Mouse (Mus musculus) intestine, embryonic 16.5 days (tissue): ENCODE results near the gene Mocs1. TPM values are rescaled to one million over a fixed set of nuclear protein-coding genes. Genes with fewer than 3 reads are reported as not detected.

Experiments used
- ATAC-seq: fragments of 200-750 bp; cut with Nextera tagmentation; 2 replicates; pipeline ENCODE4 v1.8.0; 2017; ENCODE audit warnings: moderate TSS enrichment, moderate library complexity
- H3K27ac ChIP-seq: fragments of 300-500 bp; sonication (generic); 2 replicates; pipeline ENCODE4 v1.5.1; 2014; ENCODE audit warnings: mild to moderate bottlenecking, low read length
- H3K27me3 ChIP-seq: fragments of 300-500 bp; sonication (generic); replicated peaks from 2 replicates; pipeline ENCODE4 v1.6.1; 2014; ENCODE audit warnings: low read length, control low read depth, mixed read lengths; ENCODE audit not compliant: control insufficient read depth, insufficient read depth
- H3K36me3 ChIP-seq: fragments of 300-500 bp; sonication (generic); 2 replicates; pipeline ENCODE4 v1.6.1; 2014; ENCODE audit warnings: low read length, control low read depth; ENCODE audit not compliant: control insufficient read depth, insufficient read depth
- H3K4me1 ChIP-seq: fragments of 300-500 bp; sonication (generic); 2 replicates; pipeline ENCODE4 v1.6.1; 2014; ENCODE audit warnings: low read length, control low read depth, mixed read lengths; ENCODE audit not compliant: control insufficient read depth, insufficient read depth
- H3K4me2 ChIP-seq: fragments of 300-500 bp; sonication (generic); 2 replicates; pipeline ENCODE4 v1.6.1; 2014; ENCODE audit warnings: low read depth, low read length, control low read depth
- H3K4me3 ChIP-seq: fragments of 300-500 bp; sonication (generic); 2 replicates; pipeline ENCODE4 v1.5.1; 2014; ENCODE audit warnings: mild to moderate bottlenecking, low read length
- H3K9ac ChIP-seq: fragments of 300-500 bp; sonication (generic); 2 replicates; pipeline ENCODE4 v1.6.1; 2014; ENCODE audit warnings: low read depth, low read length
- H3K9me3 ChIP-seq: fragments of 300-500 bp; sonication (generic); 2 replicates; pipeline ENCODE4 v1.6.1; 2016; ENCODE audit warnings: low read length, control low read depth; ENCODE audit not compliant: control insufficient read depth
- WGBS: fragments of 180-500 bp; shearing (Covaris S2); extraction: QIAGEN DNeasy Blood & Tissue Kit; methylation state at CpG from one replicate; pipeline ENCODE4 v1.1.7; 2014; 5-methylcytosine and 5-hydroxymethylcytosine counted together
- polyA plus RNA-seq: library from polyadenylated mRNA; unstranded; fragments of >200 nt; fragmentation: Nextera tagmentation; extraction: Ambion mirVana; gene quantifications from 2 replicates; pipeline ENCODE4 v1.2.1, GENCODE M21; 2015

Mocs1 gene
- polyA plus RNA-seq, 1 experiment from 2014 or later = 11.4 TPM

DNA sequence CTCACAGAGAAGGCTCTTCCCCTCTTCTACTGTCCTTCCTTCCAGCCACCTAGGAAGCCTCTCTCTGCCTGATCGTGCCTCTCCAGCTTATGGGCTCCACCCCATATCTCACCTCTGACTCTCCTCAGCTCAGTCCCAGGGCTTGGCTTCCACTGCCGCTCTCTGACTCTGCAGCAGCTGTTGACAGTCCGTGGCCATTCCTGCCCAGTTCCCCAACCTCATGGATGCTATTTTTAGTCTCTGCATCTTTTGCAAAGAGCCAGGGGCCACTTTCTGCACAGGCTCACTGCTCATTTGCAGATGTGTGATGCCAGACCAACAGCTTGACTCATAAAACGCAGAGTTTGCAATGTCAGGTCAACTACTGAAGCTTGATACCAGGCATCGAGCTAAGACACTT, 60.9 kb downstream of the Mocs1 start:
- no peak for ATAC-seq
- WGBS = 70% methylated on average over 5 of the region's 5 CpGs
- no peaks in the 10 kb centered on the region for H3K36me3 ChIP-seq
- no peaks in the 10 kb centered on the region for H3K9me3 ChIP-seq
- H3K4me1 ChIP-seq = no peaks in the 10 kb centered on the region
- H3K9ac ChIP-seq = no peak overlapping the region
- H3K4me3 ChIP-seq = no peak overlapping the region
- no peak overlapping the region for H3K4me2 ChIP-seq
- no peak overlapping the region for H3K27ac ChIP-seq
- H3K27me3 ChIP-seq = no peaks in the 10 kb centered on the region

DNA sequence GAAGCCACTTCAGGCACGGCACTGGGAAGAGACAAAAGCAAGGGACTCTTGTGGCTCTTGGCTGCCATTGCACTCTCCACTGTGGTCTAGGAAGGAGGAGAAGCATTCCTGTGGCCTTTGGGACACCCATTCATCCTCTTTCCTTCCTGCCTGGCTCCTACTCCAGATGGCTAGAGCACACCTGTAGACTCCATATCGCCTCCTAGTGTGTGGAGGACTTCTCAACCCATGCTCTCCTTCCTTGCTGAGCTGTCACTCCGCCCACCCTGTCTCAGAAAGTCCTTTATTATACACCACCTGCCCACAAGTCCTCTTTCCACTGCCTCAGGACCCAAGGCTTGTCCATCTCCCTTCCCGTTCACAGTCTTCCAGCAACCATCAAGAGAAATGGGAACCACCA, 65.1 kb downstream of the Mocs1 start:
- Histone ChIP-seq H3K36me3 (no peaks in the 10 kb centered on the region), H3K9ac (no peak overlapping the region), H3K4me3 (no peak overlapping the region), H3K27me3 (no peaks in the 10 kb centered on the region), H3K9me3 (no peaks in the 10 kb centered on the region), H3K4me1 (no peaks in the 10 kb centered on the region), H3K27ac (no peak overlapping the region), H3K4me2 (no peak overlapping the region)
- ATAC-seq = no peak
- WGBS = 97% methylated on average over 4 of the region's 4 CpGs

DNA sequence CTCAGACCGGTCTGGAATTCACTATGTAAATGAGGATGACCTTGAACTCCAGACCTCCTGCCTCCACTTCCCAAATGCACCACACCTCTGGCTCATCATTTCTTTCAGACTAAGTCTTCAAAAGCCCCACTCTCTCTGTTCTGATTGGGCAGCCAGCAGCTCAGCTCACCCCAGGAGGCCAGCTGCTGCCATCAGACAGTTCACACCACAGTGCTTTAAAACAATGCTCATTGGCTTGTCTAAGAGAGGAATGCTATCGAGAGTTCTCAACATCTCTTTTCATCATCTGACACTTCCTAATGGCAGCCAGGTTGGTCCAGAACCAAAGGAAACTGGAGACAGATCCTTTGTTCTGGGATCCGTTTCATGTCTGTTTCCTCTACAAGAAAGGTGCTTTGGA, 70.0 kb downstream of the Mocs1 start:
- Histone ChIP-seq H3K4me3 (no peak overlapping the region), H3K36me3 (no peaks in the 10 kb centered on the region), H3K4me1 (no peaks in the 10 kb centered on the region), H3K9me3 (no peaks in the 10 kb centered on the region), H3K9ac (no peak overlapping the region), H3K27me3 (no peaks in the 10 kb centered on the region), H3K4me2 (no peak overlapping the region), H3K27ac (no peak overlapping the region)
- 63% methylated on average over 3 of the region's 3 CpGs for WGBS
- no peak for ATAC-seq

DNA sequence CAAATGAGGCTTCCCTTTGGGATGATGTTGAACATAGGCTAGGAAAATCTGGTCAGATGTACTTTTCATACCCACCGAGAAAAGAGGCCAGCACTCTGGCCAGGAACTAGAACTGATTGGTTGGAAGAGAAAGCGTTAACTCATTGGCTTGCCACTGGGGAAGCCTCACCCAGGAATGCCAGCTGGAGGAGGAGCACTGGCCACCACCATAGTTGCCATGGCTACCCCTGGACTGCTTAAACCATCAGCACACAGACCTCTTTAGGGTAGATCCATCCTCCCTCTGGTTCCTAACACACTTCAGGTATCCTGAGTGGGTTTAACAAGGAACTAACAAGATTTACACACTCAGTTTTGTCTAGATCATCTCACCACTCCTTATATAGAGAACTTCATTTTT, 71.5 kb downstream of the Mocs1 start:
- ATAC-seq = no peak
- no peak overlapping the region for H3K27ac ChIP-seq

DNA sequence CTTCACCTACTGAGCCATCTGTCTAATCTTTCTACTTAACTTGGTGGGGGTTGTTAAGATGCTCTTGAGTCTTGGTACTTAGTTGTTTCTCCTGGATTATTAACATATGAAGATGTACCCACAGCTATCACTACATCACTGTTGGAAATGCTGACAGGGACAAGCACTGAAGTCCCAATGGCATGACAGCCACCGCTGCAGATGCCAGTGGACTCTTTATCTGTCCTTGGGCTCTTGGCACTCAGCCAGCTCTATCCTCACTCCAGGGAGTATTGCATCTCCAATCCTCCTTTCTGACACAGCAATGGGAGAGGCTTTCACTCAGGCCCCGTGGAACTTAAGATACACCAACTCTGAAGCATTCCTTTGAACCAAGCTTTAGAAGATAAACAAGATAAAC, 72.1 kb downstream of the Mocs1 start:
- Histone ChIP-seq H3K9ac (no peak overlapping the region), H3K36me3 (no peaks in the 10 kb centered on the region), H3K9me3 (no peaks in the 10 kb centered on the region), H3K27me3 (no peaks in the 10 kb centered on the region), H3K27ac (no peak overlapping the region), H3K4me2 (no peak overlapping the region), H3K4me3 (no peak overlapping the region), H3K4me1 (no peaks in the 10 kb centered on the region)
- no peak for ATAC-seq
- WGBS = 44% methylated on average over 2 of the region's 2 CpGs

More for the DNA sequence above, 71.5 kb downstream of the Mocs1 start:
- H3K4me2 ChIP-seq = no peak overlapping the region
- no peak overlapping the region for H3K4me3 ChIP-seq
- WGBS = 91% methylated on average over 2 of the region's 2 CpGs
- no peaks in the 10 kb centered on the region for H3K9me3 ChIP-seq
- no peaks in the 10 kb centered on the region for H3K36me3 ChIP-seq
- H3K4me1 ChIP-seq = no peaks in the 10 kb centered on the region
- H3K9ac ChIP-seq = no peak overlapping the region
- no peaks in the 10 kb centered on the region for H3K27me3 ChIP-seq

DNA sequence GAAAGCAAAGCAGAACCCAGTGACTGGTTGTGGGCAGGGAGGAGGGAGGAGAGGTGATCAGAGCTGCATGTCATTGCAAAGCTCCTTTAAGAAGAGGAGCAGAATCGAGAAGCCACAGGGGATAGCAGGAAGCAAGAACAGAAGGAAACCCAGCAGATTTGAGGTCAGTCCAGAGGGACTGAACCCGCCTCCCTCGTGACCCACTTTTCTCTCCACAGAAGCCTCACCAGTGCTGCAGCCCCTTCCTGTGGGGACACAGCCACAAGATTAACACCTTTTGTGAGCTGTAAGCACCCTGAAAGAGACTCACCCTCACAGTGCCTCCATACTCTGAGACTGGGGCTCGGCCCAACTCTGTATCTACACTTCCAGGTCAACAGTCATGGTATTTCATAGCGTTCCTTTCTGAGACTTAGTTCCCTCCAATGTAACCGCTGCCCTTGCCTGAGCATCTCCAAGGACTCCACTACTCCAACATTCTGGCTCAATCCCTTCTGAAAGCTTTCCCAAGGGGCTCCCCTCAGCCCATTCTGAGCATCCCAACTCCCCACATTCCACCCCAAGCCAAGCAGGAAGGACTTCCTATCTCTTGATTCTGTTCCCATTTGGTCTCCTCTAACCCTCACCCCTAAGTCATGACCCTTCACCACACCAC, 75.2 kb downstream of the Mocs1 start:
- H3K27me3 ChIP-seq = no peaks in the 10 kb centered on the region
- no peak overlapping the region for H3K4me2 ChIP-seq
- no peak for ATAC-seq
- H3K9ac ChIP-seq = no peak overlapping the region
- no peak overlapping the region for H3K4me3 ChIP-seq
- 82% methylated on average over 6 of the region's 6 CpGs for WGBS
- no peaks in the 10 kb centered on the region for H3K4me1 ChIP-seq
- no peaks in the 10 kb centered on the region for H3K9me3 ChIP-seq
- H3K27ac ChIP-seq = no peak overlapping the region
- no peaks in the 10 kb centered on the region for H3K36me3 ChIP-seq

Other genes starting within 250 kb of the Mocs1 start
- gene Daam2, start 136.0 kb downstream of the Mocs1 start, polyA plus RNA-seq = 3.3 and 3.5 TPM in 2 replicates
- 1.1 and 1.2 TPM in 2 replicates for gene Kif6, start 186.8 kb downstream of the Mocs1 start, polyA plus RNA-seq